Mouse (Mus musculus) MEL (cell line): ENCODE measurements around the gene Zbtb1. TPM values are rescaled to one million over a fixed set of nuclear protein-coding genes. Genes with fewer than 3 reads are reported as not detected.

Experiments used
- DNase-seq: peaks from one replicate; pipeline ENCODE4 v3.0.0; 2011; ENCODE audit warnings: low read depth, low spot score
- H3K27ac ChIP-seq: 2 replicates; pipeline ENCODE4 v1.5.1; 2012; ENCODE audit warnings: low read depth, mild to moderate bottlenecking, control low read depth, low read length, moderate library complexity; ENCODE audit not compliant: control insufficient read depth
- H3K27me3 ChIP-seq, 2 experiments: fragments of 150-350 bp in 1 of 2; sonication (generic) in 1 of 2; 2 replicates each; pipeline ENCODE4 v1.6.1; 2012; ENCODE audit warnings: low read length in 2 of 2, mild to moderate bottlenecking in 2 of 2, improper control_type of control experiment in 1 of 2, moderate library complexity in 1 of 2; ENCODE audit not compliant: insufficient read depth in 2 of 2, control insufficient read depth in 1 of 2
- H3K36me3 ChIP-seq, 2 experiments: 2 replicates each; pipeline ENCODE4 v1.6.1; 2012 to 2014; ENCODE audit warnings: low read length in 2 of 2, improper control_type of control experiment in 1 of 2, inconsistent platforms in 1 of 2, mild to moderate bottlenecking in 1 of 2; ENCODE audit not compliant: insufficient read depth in 2 of 2, control insufficient read depth in 1 of 2
- H3K4me1 ChIP-seq, 2 experiments: fragments of 150-350 bp in 1 of 2; sonication (generic) in 1 of 2; 2 replicates each; pipeline ENCODE4 v1.6.1; 2012; ENCODE audit warnings: low read length in 2 of 2, improper control_type of control experiment in 1 of 2, mild to moderate bottlenecking in 1 of 2; ENCODE audit not compliant: insufficient read depth in 2 of 2, control insufficient read depth in 1 of 2
- H3K4me3 ChIP-seq, 2 experiments: fragments of 150-350 bp in 1 of 2; sonication (generic) in 1 of 2; 2 replicates each; pipeline ENCODE4 v1.5.1; 2012; ENCODE audit warnings: low read depth in 2 of 2, low read length in 2 of 2, mild to moderate bottlenecking in 2 of 2, moderate library complexity in 2 of 2, control low read depth in 1 of 2, improper control_type of control experiment in 1 of 2; ENCODE audit not compliant: control insufficient read depth in 1 of 2, insufficient read depth in 1 of 2
- H3K79me2 ChIP-seq: 2 replicates; pipeline ENCODE4 v1.6.1; 2012; ENCODE audit warnings: mild to moderate bottlenecking, low read length, moderate library complexity; ENCODE audit not compliant: control insufficient read depth, poor library complexity, insufficient read depth
- H3K9ac ChIP-seq: 2 replicates; pipeline ENCODE4 v1.6.1; 2012; ENCODE audit warnings: low read depth, mild to moderate bottlenecking, control low read depth, low read length, moderate library complexity; ENCODE audit not compliant: control insufficient read depth, poor library complexity, severe bottlenecking
- H3K9me3 ChIP-seq: fragments of 150-350 bp; sonication (generic); replicated peaks from 2 replicates; pipeline ENCODE4 v1.6.1; 2012; ENCODE audit warnings: mild to moderate bottlenecking, low read length, improper control_type of control experiment, moderate library complexity; ENCODE audit not compliant: insufficient read depth
- BHLHE40 ChIP-seq: IDR thresholded peaks from 2 replicates; pipeline ENCODE4 v1.6.1; 2012; ENCODE audit warnings: low read depth, mild to moderate bottlenecking, inconsistent platforms, low read length, improper control_type of control experiment, borderline replicate concordance
- CHD1 ChIP-seq: IDR thresholded peaks from 2 replicates; pipeline ENCODE4 v1.6.1; 2012; ENCODE audit warnings: low read depth, mild to moderate bottlenecking, inconsistent platforms, low read length, improper control_type of control experiment
- CHD2 ChIP-seq: IDR thresholded peaks from 2 replicates; pipeline ENCODE4 v1.6.1; 2011; ENCODE audit warnings: low read length, improper control_type of control experiment
- CTCF ChIP-seq, 3 experiments: IDR thresholded peaks in 2 of 3; conservative IDR thresholded peaks in 1 of 3; 2 replicates each; pipeline ENCODE4 v1.5.1; 2011 to 2012; ENCODE audit warnings: low read length in 3 of 3, low read depth in 2 of 3, mild to moderate bottlenecking in 2 of 3, improper control_type of control experiment in 1 of 3, inconsistent platforms in 1 of 3, mixed read lengths in 1 of 3, moderate library complexity in 1 of 3; ENCODE audit not compliant: control insufficient read depth in 1 of 3, insufficient read depth in 1 of 3, poor library complexity in 1 of 3, severe bottlenecking in 1 of 3
- ELF1 ChIP-seq: IDR thresholded peaks from 2 replicates; pipeline ENCODE4 v1.6.1; 2014; ENCODE audit warnings: low read depth, mild to moderate bottlenecking, inconsistent platforms, low read length, improper control_type of control experiment, moderate library complexity
- GATA1 ChIP-seq: IDR thresholded peaks from 2 replicates; pipeline ENCODE4 v1.6.1; 2011; ENCODE audit warnings: low read depth, low read length, improper control_type of control experiment
- HCFC1 ChIP-seq: IDR thresholded peaks from 2 replicates; pipeline ENCODE4 v1.6.1; 2012; ENCODE audit warnings: low read depth, mild to moderate bottlenecking, inconsistent platforms, low read length, improper control_type of control experiment, moderate library complexity
- JUND ChIP-seq: IDR thresholded peaks from 2 replicates; pipeline ENCODE4 v1.6.1; 2011; ENCODE audit warnings: low read depth, mild to moderate bottlenecking, improper control_type of control experiment, low read length
- MAFK ChIP-seq: IDR thresholded peaks from 2 replicates; pipeline ENCODE4 v1.6.1; 2011; ENCODE audit warnings: low read depth, mild to moderate bottlenecking, low read length, improper control_type of control experiment, borderline replicate concordance
- MAX ChIP-seq: IDR thresholded peaks from 2 replicates; pipeline ENCODE4 v1.6.1; 2011; ENCODE audit warnings: low read length, improper control_type of control experiment
- MAZ ChIP-seq: IDR thresholded peaks from 2 replicates; pipeline ENCODE4 v1.6.1; 2012; ENCODE audit warnings: low read depth, mild to moderate bottlenecking, inconsistent platforms, low read length, improper control_type of control experiment
- MYB ChIP-seq: IDR thresholded peaks from 2 replicates; pipeline ENCODE4 v1.6.1; 2011; ENCODE audit warnings: mild to moderate bottlenecking, low read depth, low read length, improper control_type of control experiment
- NELFE ChIP-seq: IDR thresholded peaks from 2 replicates; pipeline ENCODE4 v1.6.1; 2011; ENCODE audit warnings: low read depth, low read length, improper control_type of control experiment
- NRF1 ChIP-seq: IDR thresholded peaks from 2 replicates; pipeline ENCODE4 v1.6.1; 2014; ENCODE audit warnings: low read depth, mild to moderate bottlenecking, inconsistent platforms, low read length, improper control_type of control experiment, moderate library complexity; ENCODE audit not compliant: poor library complexity, insufficient read depth, severe bottlenecking
- POLR2AphosphoS5 ChIP-seq: IDR thresholded peaks from 2 replicates; pipeline ENCODE4 v1.6.1; 2012; ENCODE audit warnings: low read depth, borderline replicate concordance, mild to moderate bottlenecking, inconsistent platforms, low read length, moderate library complexity, mixed read lengths
- RAD21 ChIP-seq: IDR thresholded peaks from 2 replicates; pipeline ENCODE4 v1.6.1; 2011; ENCODE audit warnings: mild to moderate bottlenecking, low read depth, low read length, improper control_type of control experiment
- RCOR1 ChIP-seq: IDR thresholded peaks from 2 replicates; pipeline ENCODE4 v1.6.1; 2012; ENCODE audit warnings: low read depth, mild to moderate bottlenecking, inconsistent platforms, low read length, improper control_type of control experiment
- SMC3 ChIP-seq: IDR thresholded peaks from 2 replicates; pipeline ENCODE4 v1.6.1; 2011; ENCODE audit warnings: low read depth, low read length, improper control_type of control experiment
- TAL1 ChIP-seq: IDR thresholded peaks from 2 replicates; pipeline ENCODE4 v1.6.1; 2012; ENCODE audit warnings: mild to moderate bottlenecking, inconsistent platforms, low read length, moderate library complexity, mixed read lengths
- TBP ChIP-seq: IDR thresholded peaks from 2 replicates; pipeline ENCODE4 v1.8.0; 2011; ENCODE audit warnings: low read depth, low read length, improper control_type of control experiment
- TCF12 ChIP-seq: IDR thresholded peaks from 2 replicates; pipeline ENCODE4 v1.6.1; 2014; ENCODE audit warnings: low read depth, mild to moderate bottlenecking, inconsistent platforms, low read length, improper control_type of control experiment, moderate library complexity
- USF2 ChIP-seq, 2 experiments: IDR thresholded peaks; 2 replicates each; pipeline ENCODE4 v1.6.1; 2011 to 2012; ENCODE audit warnings: improper control_type of control experiment in 2 of 2, low read length in 2 of 2, borderline replicate concordance in 1 of 2, inconsistent platforms in 1 of 2, low read depth in 1 of 2, mild to moderate bottlenecking in 1 of 2; ENCODE audit not compliant: insufficient read depth in 1 of 2
- ZC3H11A ChIP-seq: IDR thresholded peaks from 2 replicates; pipeline ENCODE4 v1.6.1; 2012; ENCODE audit warnings: low read depth, mild to moderate bottlenecking, inconsistent platforms, low read length, improper control_type of control experiment
- ZNF384 ChIP-seq: IDR thresholded peaks from 2 replicates; pipeline ENCODE4 v1.6.1; 2012; ENCODE audit warnings: low read depth, mild to moderate bottlenecking, inconsistent platforms, low read length, improper control_type of control experiment
- polyA plus RNA-seq, 2 experiments: library from polyadenylated mRNA; stranded (reverse) in 1 of 2; unstranded in 1 of 2; fragments of >175 nt in 1 of 2; fragments of >200 nt in 1 of 2; gene quantifications; 2 replicates each; pipeline versions ENCODE4 v1.2.1 to v1.2.4; 2012; ENCODE audit warnings: low replicate concordance in 2 of 2, low read depth in 1 of 2; ENCODE audit not compliant: insufficient read length in 2 of 2, insufficient read depth in 1 of 2, missing spikeins in 1 of 2
- total RNA-seq: library from RNA; depleted of rRNA; stranded (reverse); fragments of 300-350 nt; gene quantifications from 2 replicates; pipeline ENCODE4 v1.2.3, GENCODE M21; 2012

Gene Zbtb1
- total and polyA plus RNA-seq, 3 experiments, result 5.1 to 7.0 TPM; not detected in 1

GRCm38 (mm10) chr12:76335641-76336040 is 34.4 kb upstream of the Zbtb1 start:
- no peak for DNase-seq
- H3K27me3 ChIP-seq, result no peaks in the 10 kb centered on the region
- no peaks in the 10 kb centered on the region for H3K9me3 ChIP-seq
- H3K9ac ChIP-seq, result no peak overlapping the region
- H3K79me2 ChIP-seq, result no peaks in the 10 kb centered on the region
- no peak overlapping the region for H3K27ac ChIP-seq
- peaks cover 0 to 2% of the 10 kb centered on the region in 2 experiments; a peak in 2 of 4 replicates for H3K4me1 ChIP-seq
- no peak overlapping the region for H3K4me3 ChIP-seq
- TF ChIP-seq NRF1 (no peak), GATA1 (no peak), ELF1 (no peak), RCOR1 (no peak)
- H3K36me3 ChIP-seq, result peaks cover 0 to 3% of the 10 kb centered on the region in 2 experiments; a peak in 2 of 4 replicates

GRCm38 (mm10) chr12:76336111-76336965 is 33.7 kb upstream of the Zbtb1 start:
- Histone ChIP-seq H3K27ac (no peak overlapping the region), H3K36me3 (peaks cover 0 to 7% of the 10 kb centered on the region in 2 experiments; a peak in 2 of 4 replicates), H3K79me2 (no peaks in the 10 kb centered on the region), H3K4me1 (peaks cover 0 to 2% of the 10 kb centered on the region in 2 experiments; a peak in 2 of 4 replicates), H3K27me3 (no peaks in the 10 kb centered on the region), H3K9me3 (no peaks in the 10 kb centered on the region), H3K9ac (no peak overlapping the region), H3K4me3 (no peak overlapping the region)
- TF ChIP-seq MAX (no peak), JUND (no peak), ZC3H11A (no peak), NRF1 (no peak), MAZ (no peak), TAL1 (no peak), BHLHE40 (no peak), NELFE (no peak), RCOR1 (no peak), CHD1 (no peak)
- TF ChIP-seq, all 39 proteins: peak for 0
- DNase-seq, result no peak

- Histone ChIP-seq H3K9ac (no peak overlapping the region), H3K36me3 (peaks cover 0 to 7% of the 10 kb centered on the region in 2 experiments; a peak in 2 of 4 replicates), H3K4me3 (no peak overlapping the region), H3K79me2 (no peaks in the 10 kb centered on the region), H3K27me3 (no peaks in the 10 kb centered on the region), H3K4me1 (no peaks in the 10 kb centered on the region; a peak in 1 of 4 replicates), H3K9me3 (no peaks in the 10 kb centered on the region), H3K27ac (no peak overlapping the region)
- peak; percentile 80 for DNase-seq
- no peak for TF ChIP-seq TCF12
- no peak for TF ChIP-seq USF2 (IDR thresholded peaks at IDR 0.05; ENCODE audit: borderline replicate concordance in 1 of 2, insufficient read depth in 1 of 2, low read depth in 1 of 2, low read length in 2 of 2)
- TF ChIP-seq POLR2AphosphoS5, result no peak
- peak; percentile 92 for TF ChIP-seq ZC3H11A
- no peak for TF ChIP-seq MAFK
- no peak for TF ChIP-seq MAZ
- peak; percentile 97 for TF ChIP-seq RAD21
- TF ChIP-seq TBP, result no peak
- TF ChIP-seq MYB, result no peak
- peak; percentile 45 to 91 (median 69); a peak in 5 of 6 replicates for TF ChIP-seq CTCF (IDR thresholded peaks at IDR 0.05 in 2 of 3, conservative IDR thresholded peaks at IDR 0.05 in 1 of 3; ENCODE audit: control insufficient read depth in 1 of 3, insufficient read depth in 1 of 3, low read depth in 2 of 3, low read length in 3 of 3, poor library complexity in 1 of 3, severe bottlenecking in 1 of 3)
- TF ChIP-seq SMC3, result peak; percentile 86
- TF ChIP-seq TAL1, result no peak
- TF ChIP-seq CHD2, result no peak
- no peak for TF ChIP-seq JUND
- TF ChIP-seq ZNF384, result no peak
- TF ChIP-seq HCFC1, result no peak
Observed at GRCm38 (mm10) chr12:76341080-76341479, 29.0 kb upstream of the Zbtb1 start.
